Mouse (Mus musculus) 3T3-L1 (cell line): Measurements from ENCODE around the gene Nptx1.

ENCODE experiments used
- DNase-seq: peaks from one replicate; pipeline ENCODE4 v3.0.0-alpha.2; 2015; ENCODE audit warnings: low read depth, low spot score

Nptx1 gene

GRCm38 (mm10) chr11:119496147-119496546 lies 51.4 kb downstream of the Nptx1 start:
- DNase-seq: no peak

- no peak for DNase-seq
Observed at GRCm38 (mm10) chr11:119493516-119493915, 54.0 kb downstream of the Nptx1 start.

- DNase-seq: peak; percentile 52
Observed at GRCm38 (mm10) chr11:119492830-119493229, 54.7 kb downstream of the Nptx1 start.

GRCm38 (mm10) chr11:119491690-119492087 lies 55.9 kb downstream of the Nptx1 start:
- no peak for DNase-seq

GRCm38 (mm10) chr11:119490861-119491689 lies 56.5 kb downstream of the Nptx1 start, which contains the start of gene Endov:
Gene Endov, plus strand, starts transcription at chr11:119491347.
- DNase-seq: peak; percentile 97
